Mouse (Mus musculus) left cerebral cortex, postnatal 10 days (tissue): ENCODE results near the gene Gmppb. TPM values are rescaled to one million over a fixed set of nuclear protein-coding genes. Genes with fewer than 3 reads are reported as not detected.

Experiments
- DNase-seq, 2 experiments: peaks; one replicate each; pipeline ENCODE4 v3.0.0; 2021 to 2022; ENCODE audit warnings: low spot score in 2 of 2, mixed read lengths in 1 of 2; ENCODE audit errors: extremely low spot score in 1 of 2
- intact Hi-C: fragments of 180-260 bp; cut with DNase I; formaldehyde crosslinking; loops from one replicate; pipeline ENCODE4 v1.15.1; 2025
- total RNA-seq, 2 experiments: library from RNA; stranded (reverse); gene quantifications; 2 replicates each; pipeline ENCODE4 v1.2.3; 2021

Gene Gmppb
- total RNA-seq, 2 experiments from 2014 or later, result 16.8 to 18.7 TPM

- peak; percentile 79 to 81 for DNase-seq
- intact Hi-C loops, result loop anchor here (5.0 kb wide), 2 partner anchors 106 to 166 kb away; no protein-coding TSS in a partner anchor
Observed at GRCm38 (mm10) chr9:108067900-108068299, 18.9 kb downstream of the Gmppb start.

GRCm38 (mm10) chr9:108069007-108069406 lies 20.0 kb downstream of the Gmppb start:
- no peak for DNase-seq
- intact Hi-C loops, result loop anchor here (5.0 kb wide), 2 partner anchors 107 to 167 kb away; no protein-coding TSS in a partner anchor

DNA sequence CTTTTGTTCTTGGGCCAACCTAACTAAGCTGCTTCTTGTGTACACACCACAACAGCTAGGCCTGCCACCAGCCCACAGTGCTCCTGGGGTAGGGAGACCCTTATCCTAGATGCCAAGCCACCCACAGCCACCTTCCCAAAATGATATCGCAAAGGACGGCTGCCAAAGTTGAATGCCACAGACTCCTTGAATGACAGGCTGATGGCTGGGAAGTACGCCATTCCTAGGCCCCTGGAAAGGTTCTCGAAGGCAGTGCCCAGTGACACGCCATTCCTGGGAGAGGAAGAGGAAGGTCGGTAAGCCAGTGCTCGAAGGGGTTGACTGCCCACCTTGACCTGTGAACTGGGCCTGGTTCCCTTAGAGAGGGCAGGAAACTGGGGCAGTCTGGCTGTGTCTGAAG lies 20.5 kb downstream of the Gmppb start:
- intact Hi-C loops, result loop anchor here (5.0 kb wide), 2 partner anchors 107 to 167 kb away; no protein-coding TSS in a partner anchor
- DNase-seq, result no peak

DNA sequence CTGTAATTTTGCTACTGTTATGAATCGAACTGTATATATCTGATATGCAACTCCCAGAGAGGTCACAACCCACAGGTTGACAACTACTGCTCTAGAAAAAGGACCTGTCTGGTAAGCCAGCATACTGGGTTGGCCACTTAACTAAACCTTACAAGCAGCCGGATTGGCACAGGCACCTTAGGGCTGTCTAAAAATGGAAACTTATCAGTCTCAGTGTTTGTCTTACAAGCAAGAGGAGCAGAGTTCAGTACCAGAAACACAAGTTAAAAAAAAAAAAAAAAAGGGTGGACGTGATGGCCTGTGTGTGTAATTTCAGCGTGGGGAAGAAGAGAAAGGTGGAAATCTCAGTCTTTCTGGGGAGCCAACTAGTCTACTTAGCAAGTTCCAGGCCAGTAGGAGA lies 22.8 kb downstream of the Gmppb start:
- no peak for DNase-seq
- intact Hi-C loops, result no loop called here

DNA sequence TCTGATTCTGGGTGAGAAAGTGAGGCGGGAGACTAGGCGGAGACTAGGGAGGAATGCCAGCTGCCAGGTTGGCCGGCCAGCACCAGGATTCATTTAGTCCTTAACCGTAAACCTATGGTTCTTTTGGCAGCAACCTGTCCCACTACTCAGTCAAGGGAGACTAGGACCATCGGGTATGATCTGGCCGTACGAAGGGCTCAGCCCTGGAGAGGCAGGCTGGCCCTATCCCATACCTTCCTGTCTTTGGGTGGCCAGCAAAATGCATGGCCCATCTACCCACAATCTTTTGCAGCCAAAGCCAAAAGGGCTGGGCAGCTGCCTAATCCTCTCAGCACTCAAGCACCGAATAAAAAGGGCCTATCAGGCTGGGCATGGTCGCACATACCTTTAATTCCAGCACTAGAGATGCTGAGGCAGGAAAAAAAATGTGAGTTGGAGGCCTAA lies 23.5 kb downstream of the Gmppb start:
- intact Hi-C loops, result no loop called here
- DNase-seq, result no peak

GRCm38 (mm10) chr9:108073141-108073930 lies 24.3 kb downstream of the Gmppb start:
- DNase-seq, result no peak
- intact Hi-C loops, result no loop called here

DNA sequence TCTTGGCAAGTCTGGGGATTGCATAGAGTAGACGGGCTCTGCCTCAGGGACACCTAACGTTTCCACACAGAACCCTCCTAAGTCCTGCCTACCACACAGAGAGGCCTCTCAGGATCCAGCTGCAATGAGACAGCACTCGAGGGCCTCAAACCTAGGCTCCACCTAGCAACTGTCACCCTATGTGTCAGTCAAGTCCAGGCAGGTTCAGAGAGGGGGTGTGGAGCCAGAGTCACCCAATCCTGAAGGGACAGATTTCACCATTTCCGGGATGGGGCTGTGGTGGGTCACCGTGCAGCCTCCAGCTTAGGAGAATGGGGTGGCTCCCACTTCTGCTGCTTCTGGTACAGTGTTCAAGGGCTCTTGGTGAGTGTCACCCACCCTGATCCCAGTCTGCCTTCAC lies 31.1 kb downstream of the Gmppb start, which contains the start of gene Mst1:
TSS of gene Mst1 (plus strand) at position 269 of the 400 bp plus-strand sequence.
- DNase-seq, result no peak
- intact Hi-C loops, result no loop called here

- DNase-seq, result no peak
- intact Hi-C loops, result no loop called here
Observed at GRCm38 (mm10) chr9:108082549-108082948, 33.5 kb downstream of the Gmppb start.

GRCm38 (mm10) chr9:108082988-108083431 lies 34.0 kb downstream of the Gmppb start, which contains the start of gene Rnf123:
Gene Rnf123 (minus strand): TSS chr9:108083346.
- no peak for DNase-seq
- intact Hi-C loops, result no loop called here

- intact Hi-C loops, result no loop called here
Observed at GRCm38 (mm10) chr9:108083561-108083960, 34.5 kb downstream of the Gmppb start.

GRCm38 (mm10) chr9:108085261-108085660 lies 36.2 kb downstream of the Gmppb start:
- intact Hi-C loops, result no loop called here
- no peak for DNase-seq

More at GRCm38 (mm10) chr9:108083561-108083960, 34.5 kb downstream of the Gmppb start:
- no peak for DNase-seq

DNA sequence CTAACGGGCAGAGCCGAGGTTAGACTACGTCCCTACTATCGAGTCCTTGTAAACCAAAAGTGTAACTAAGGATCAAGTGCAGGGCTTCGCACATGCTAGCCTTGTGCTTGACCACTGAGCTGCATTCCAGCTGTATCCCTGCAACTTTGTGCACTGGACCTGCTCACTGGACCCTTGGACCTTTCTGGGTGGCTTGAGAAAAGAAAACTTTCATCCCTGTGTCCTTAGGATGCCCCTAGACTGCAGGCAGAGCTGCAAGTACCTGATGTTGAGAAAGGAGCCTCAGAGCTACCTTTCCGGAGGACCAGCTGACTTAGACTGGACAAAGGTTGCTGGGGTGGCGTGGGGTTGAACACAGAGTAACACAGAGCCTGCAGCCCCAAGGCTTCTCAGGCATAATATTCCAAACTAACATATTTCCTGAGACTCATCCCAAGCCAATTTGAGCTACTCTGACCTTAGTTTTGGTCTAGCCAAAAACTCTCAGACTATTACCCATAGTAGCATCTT lies 41.6 kb downstream of the Gmppb start:
- DNase-seq, result no peak
- intact Hi-C loops, result no loop called here

DNA sequence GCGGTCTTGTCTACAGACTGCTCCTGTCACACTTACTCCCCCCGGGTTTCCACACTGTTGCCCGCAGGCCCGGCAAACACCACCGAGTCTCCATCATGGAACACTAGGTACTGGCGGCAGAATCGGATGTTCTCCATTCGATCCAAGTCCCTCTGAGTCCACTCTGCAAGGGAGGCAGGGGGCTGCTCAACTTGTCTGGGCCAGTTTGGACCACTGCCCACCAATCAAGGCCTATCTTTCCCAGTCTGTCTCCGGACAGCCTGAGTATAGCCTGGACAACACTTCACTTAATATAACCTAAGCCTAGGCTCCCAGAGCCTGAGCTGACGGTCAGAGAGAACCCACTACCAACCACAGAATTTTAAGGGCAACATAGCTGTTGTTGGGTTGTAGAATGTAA lies 44.5 kb downstream of the Gmppb start:
- intact Hi-C loops, result no loop called here
- DNase-seq, result peak in 1 of 2 experiments; percentile 49

DNA sequence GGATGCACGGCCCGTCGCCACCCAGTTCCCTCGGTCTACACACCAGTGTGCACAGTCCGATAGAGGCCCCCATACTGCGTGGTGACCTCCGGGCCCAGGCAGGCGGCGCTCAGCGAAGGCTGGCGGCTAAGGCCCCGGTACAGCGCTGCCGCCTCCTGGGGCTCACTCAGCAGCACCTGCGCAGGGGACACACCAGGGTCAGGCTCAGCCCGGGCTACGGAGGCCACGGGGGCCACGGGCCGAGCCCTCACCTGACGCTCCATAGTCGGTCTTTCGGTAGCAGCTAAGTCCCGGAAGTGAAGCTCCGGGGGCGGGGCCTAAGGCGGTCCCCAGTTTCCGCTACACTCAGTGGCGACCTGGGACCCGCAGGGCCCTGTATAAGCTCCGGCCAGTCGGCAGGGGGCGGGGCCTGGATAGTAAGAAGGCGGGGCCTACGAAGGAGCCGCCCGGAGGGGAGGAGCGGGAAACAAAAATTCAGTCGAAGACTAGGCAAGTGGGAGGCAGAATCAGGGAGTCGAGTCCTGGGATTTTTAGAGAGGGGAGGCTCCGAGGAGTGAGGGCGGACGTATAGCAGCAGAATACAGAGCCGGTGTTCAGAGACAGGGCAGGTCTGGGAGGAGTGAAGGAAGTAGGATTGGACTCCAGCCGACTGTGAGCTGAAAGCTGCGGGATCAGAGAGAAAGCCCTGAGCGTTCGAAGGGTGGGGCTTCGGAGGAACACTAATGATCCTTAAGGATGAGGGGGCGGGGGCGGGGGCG lies 45.3 kb downstream of the Gmppb start, which contains the start of gene Apeh:
TSS of gene Apeh (minus strand) at position 423 of the 758 bp plus-strand sequence.
- DNase-seq, result peak; percentile 83 to 94
- intact Hi-C loops, result no loop called here

DNA sequence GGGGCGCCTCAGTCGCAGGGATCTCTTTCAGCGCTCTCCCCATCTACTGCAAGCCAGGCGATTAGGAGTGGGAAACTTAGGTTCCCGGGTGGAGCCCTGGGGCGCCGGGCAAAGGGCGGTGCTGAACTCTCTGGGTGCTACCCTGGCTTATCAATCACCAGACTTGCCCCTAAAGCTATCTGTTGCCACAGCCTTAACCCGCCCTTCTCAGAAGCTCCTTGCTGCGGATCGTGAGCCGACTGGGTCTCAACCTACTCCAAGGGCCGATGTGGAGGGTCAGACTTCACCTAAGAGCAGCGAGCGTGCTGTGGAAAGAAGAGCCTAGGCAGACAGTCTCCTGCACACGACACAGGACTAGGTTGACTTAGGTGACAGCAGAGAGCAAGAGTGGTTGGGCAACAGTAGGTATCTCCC lies 46.0 kb downstream of the Gmppb start:
- intact Hi-C loops, result loop anchor here (1.0 to 5.0 kb wide), 3 partner anchors 92 to 187 kb away; no protein-coding TSS in a partner anchor
- DNase-seq, result no peak

GRCm38 (mm10) chr9:108095518-108095917 lies 46.5 kb downstream of the Gmppb start:
- intact Hi-C loops, result loop anchor here (1.0 to 5.0 kb wide), 3 partner anchors 92 to 187 kb away; no protein-coding TSS in a partner anchor
- peak; percentile 58 to 64 for DNase-seq

DNA sequence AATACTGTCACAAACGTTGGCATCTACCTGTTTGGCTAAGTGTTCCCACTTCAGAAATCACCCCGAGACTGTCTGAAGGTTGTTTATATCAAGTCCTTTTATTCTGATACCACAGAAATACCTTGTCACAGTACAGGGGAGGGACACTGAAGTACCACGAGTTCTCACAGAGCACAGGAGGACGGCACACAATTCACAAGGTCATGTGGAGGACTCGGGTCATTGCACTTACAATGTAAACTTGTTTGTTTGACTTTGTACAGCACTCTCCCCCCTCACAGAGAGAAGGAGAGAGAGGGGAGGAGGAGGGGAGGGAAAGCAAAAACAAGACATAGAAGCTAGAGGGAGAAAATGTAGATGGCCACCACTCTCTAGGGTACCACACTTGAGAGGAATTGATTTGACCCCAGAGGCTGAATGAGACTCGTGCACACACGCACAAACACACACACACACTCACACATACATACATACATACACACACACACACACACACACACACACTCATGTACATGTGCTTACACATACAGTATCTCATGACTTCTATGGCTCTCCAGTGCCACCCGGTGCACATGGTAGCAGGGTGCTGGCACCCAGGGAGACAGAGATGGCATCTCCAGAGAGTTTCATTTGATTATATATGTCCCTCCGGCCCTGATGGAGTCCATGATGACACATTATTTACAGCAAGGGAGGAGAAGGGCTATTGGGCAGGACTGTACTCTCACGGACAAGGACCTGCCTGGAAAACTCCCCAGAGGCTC lies 47.1 kb downstream of the Gmppb start:
- intact Hi-C loops, result loop anchor here (1.0 to 5.0 kb wide), 3 partner anchors 91 to 186 kb away; no protein-coding TSS in a partner anchor
- no peak for DNase-seq

DNA sequence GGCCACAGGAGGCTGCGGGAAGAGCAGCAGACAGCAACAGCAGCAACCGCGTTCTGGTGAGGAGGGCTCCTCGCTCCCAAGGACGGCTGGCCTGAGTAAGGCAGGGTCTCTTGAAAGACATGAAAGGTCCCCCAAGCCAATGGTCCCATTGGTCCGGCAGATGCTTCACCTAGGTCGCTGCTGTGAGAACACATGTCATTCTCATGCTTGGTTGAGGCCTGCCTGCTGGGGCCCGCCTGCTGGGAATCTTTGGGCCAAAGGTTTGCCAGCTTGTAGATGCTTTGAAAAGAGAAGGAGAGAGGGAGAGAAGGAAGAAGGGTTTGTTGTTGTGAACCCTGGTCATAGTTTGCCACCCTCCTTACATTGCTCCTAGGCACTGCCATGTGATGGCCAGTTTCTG lies 50.6 kb downstream of the Gmppb start:
- DNase-seq, result no peak
- intact Hi-C loops, result loop anchor here (5.0 kb wide), 2 partner anchors 88 to 183 kb away; no protein-coding TSS in a partner anchor
